Comparison of ENCODE assay signal across 17 mouse cellular contexts in genomic region chr11:7531847-7532246, GRCm38 (mm10).
"Had no signal": no experiment of that assay in that cellular context is flagged by ENCODE, and none has a peak within 500 bp of the region (broad histone marks: within the 10 kb centered on the region; RNA-seq: fewer than 3 reads in every experiment).

No protein-coding gene starts in this region.

- ATAC-seq: midbrain, embryonic 16.5 days had no signal

- DNase-seq: lung, adult 18-20 months; lung, embryonic 14.5 days; lung, postnatal 10 days; lung, postnatal 4 days; midbrain, embryonic 14.5 days; right cerebral cortex, postnatal 14 days; thymus, adult 2 months; thymus, postnatal 25 days; thymus, postnatal 4 days had no signal

- H3K9me3 ChIP-seq: liver, embryonic 15.5 days; midbrain, embryonic 12.5 days; stomach, embryonic 15.5 days had no signal

- H3K9ac ChIP-seq: liver, embryonic 15.5 days; lung, embryonic 14.5 days; midbrain, embryonic 12.5 days; neural tube, embryonic 13.5 days; stomach, embryonic 15.5 days had no signal

- H3K36me3 ChIP-seq: liver, embryonic 15.5 days; midbrain, embryonic 10.5 days; midbrain, embryonic 12.5 days; neural tube, embryonic 13.5 days; stomach, embryonic 15.5 days had no signal

- H3K4me2 ChIP-seq: liver, embryonic 15.5 days; lung, embryonic 14.5 days; midbrain, embryonic 12.5 days; neural tube, embryonic 13.5 days; stomach, embryonic 15.5 days had no signal

- H3K4me1 ChIP-seq: liver, embryonic 15.5 days; midbrain, embryonic 10.5 days; midbrain, embryonic 12.5 days; neural tube, embryonic 13.5 days; stomach, embryonic 15.5 days had no signal

- H3K27ac ChIP-seq: liver, embryonic 15.5 days; midbrain, embryonic 10.5 days; midbrain, embryonic 12.5 days; neural tube, embryonic 13.5 days; stomach, embryonic 15.5 days; stomach, postnatal 0 days had no signal

- H3K4me3 ChIP-seq: liver, embryonic 15.5 days; midbrain, embryonic 10.5 days; midbrain, embryonic 12.5 days; myocyte; neural tube, embryonic 13.5 days; stomach, embryonic 15.5 days had no signal

- H3K27me3 ChIP-seq: liver, embryonic 15.5 days; midbrain, embryonic 12.5 days; neural tube, embryonic 13.5 days; stomach, embryonic 15.5 days had no signal
